Mouse (Mus musculus) lung, embryonic 14.5 days (tissue): ENCODE measurements around the gene Tmem120b. TPM values are rescaled to one million over a fixed set of nuclear protein-coding genes. Genes with fewer than 3 reads are reported as not detected.

Source experiments
- ATAC-seq: fragments of 200-750 bp; cut with Nextera tagmentation; 2 replicates; pipeline ENCODE4 v1.8.0; 2017; ENCODE audit warnings: mild to moderate bottlenecking, moderate TSS enrichment, moderate library complexity; ENCODE audit not compliant: insufficient read depth
- DNase-seq: peaks from one replicate; pipeline ENCODE4 v3.0.0-alpha.2; 2015
- H3K27ac ChIP-seq: fragments of 300-500 bp; sonication (generic); 2 replicates; pipeline ENCODE4 v1.5.1; 2014; ENCODE audit warnings: low read depth, mild to moderate bottlenecking, moderate library complexity
- H3K27me3 ChIP-seq: fragments of 300-500 bp; sonication (generic); 2 replicates; pipeline ENCODE4 v1.6.1; 2014; ENCODE audit warnings: low read length, control low read depth; ENCODE audit not compliant: insufficient read depth
- H3K36me3 ChIP-seq: fragments of 300-500 bp; sonication (generic); 2 replicates; pipeline ENCODE4 v1.6.1; 2014; ENCODE audit warnings: control low read depth; ENCODE audit not compliant: insufficient read depth
- H3K4me1 ChIP-seq: fragments of 300-500 bp; sonication (generic); 2 replicates; pipeline ENCODE4 v1.6.1; 2014; ENCODE audit warnings: antibody characterized with exemption, control low read depth; ENCODE audit not compliant: insufficient read depth
- H3K4me2 ChIP-seq: fragments of 300-500 bp; sonication (generic); 2 replicates; pipeline ENCODE4 v1.6.1; 2014; ENCODE audit warnings: mild to moderate bottlenecking
- H3K4me3 ChIP-seq: fragments of 300-500 bp; sonication (generic); 2 replicates; pipeline ENCODE4 v1.5.1; 2014; ENCODE audit warnings: low read depth, low read length
- H3K9ac ChIP-seq: fragments of 300-500 bp; sonication (generic); 2 replicates; pipeline ENCODE4 v1.6.1; 2014
- H3K9me3 ChIP-seq: fragments of 300-500 bp; sonication (generic); 2 replicates; pipeline ENCODE4 v1.6.1; 2016; ENCODE audit warnings: low read depth, low read length, control low read depth
- CTCF ChIP-seq: IDR thresholded peaks from 2 replicates; pipeline ENCODE4 v1.5.1; 2016; ENCODE audit warnings: antibody characterized with exemption, low read depth
- WGBS: fragments of 180-500 bp; shearing (Covaris S2); extraction: QIAGEN DNeasy Blood & Tissue Kit; methylation state at CpG from one replicate; pipeline ENCODE4 v1.1.7; 2014; 5-methylcytosine and 5-hydroxymethylcytosine counted together
- polyA plus RNA-seq: library from polyadenylated mRNA; unstranded; fragments of >200 nt; fragmentation: Nextera tagmentation; extraction: Ambion mirVana; gene quantifications from 2 replicates; pipeline ENCODE4 v1.2.1, GENCODE M21; 2014

Gene Tmem120b
- polyA plus RNA-seq, 1 experiment from 2014 or later, result 10.0 TPM

DNA sequence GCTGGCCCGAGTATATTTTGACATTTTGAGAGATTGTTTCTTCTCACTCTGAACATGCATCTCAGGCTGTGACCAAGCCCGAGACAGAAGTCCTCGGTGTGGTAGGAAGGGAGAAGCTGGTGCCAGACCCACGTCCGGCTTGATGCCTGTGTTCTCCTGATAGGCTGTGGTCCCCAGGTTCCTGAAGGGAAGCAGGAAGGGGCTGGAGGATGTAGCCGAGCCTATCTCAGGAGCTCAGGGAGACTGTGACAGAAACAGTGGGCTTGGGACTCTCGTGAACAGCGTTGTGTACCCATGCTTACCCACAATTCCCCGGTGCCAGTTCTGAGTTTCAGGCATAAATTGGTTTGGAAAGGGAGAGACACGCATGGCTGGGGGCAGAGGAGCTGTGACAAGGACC is 50.6 kb downstream of the Tmem120b start:
- Histone ChIP-seq H3K4me2 (no peak overlapping the region), H3K9ac (no peak overlapping the region), H3K9me3 (no peaks in the 10 kb centered on the region), H3K27ac (no peak overlapping the region), H3K27me3 (no peaks in the 10 kb centered on the region), H3K4me1 (no peaks in the 10 kb centered on the region), H3K4me3 (no peak overlapping the region), H3K36me3 (no peaks in the 10 kb centered on the region)
- ATAC-seq, result no peak
- no peak for DNase-seq
- no peak for TF ChIP-seq CTCF
- WGBS, result 69% methylated on average over 10 of the region's 10 CpGs

DNA sequence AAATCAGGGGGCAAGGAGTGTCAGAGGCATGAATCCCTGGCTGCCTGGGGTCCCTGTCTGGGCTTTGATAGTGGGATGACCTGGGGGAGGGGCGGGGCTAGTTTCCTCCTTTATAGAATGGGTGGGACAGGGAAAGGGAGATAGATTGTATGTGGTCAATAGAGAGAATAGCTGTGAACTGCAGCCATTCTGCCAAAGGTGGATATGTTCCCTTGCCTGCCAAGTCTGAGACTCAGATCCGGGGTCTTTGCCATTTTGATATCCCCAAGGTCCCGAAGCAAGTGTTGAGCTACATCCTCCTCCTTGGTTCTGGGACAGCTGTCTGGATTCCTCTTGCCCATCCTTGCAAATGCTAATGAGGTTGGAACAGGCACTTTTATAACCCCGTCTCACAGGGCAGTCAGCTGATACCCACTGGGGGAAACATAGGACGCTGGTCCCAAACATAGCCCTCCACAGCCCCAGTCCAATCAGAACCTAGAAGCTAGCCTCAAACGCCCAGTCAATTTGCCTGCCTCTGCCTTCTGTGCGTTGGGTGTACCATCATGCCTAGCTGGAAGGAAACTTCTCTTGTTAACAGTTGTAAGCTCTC is 52.5 kb downstream of the Tmem120b start:
- no peak for ATAC-seq
- H3K4me2 ChIP-seq, result no peak overlapping the region
- H3K9me3 ChIP-seq, result no peaks in the 10 kb centered on the region
- no peak overlapping the region for H3K27ac ChIP-seq
- no peaks in the 10 kb centered on the region for H3K4me1 ChIP-seq
- H3K4me3 ChIP-seq, result no peak overlapping the region
- H3K36me3 ChIP-seq, result peaks cover 2% of the 10 kb centered on the region; the same call in 1 of the 2 replicates
- DNase-seq, result no peak
- 73% methylated on average over 7 of the region's 7 CpGs for WGBS
- TF ChIP-seq CTCF, result no peak
- no peaks in the 10 kb centered on the region for H3K27me3 ChIP-seq
- H3K9ac ChIP-seq, result no peak overlapping the region

DNA sequence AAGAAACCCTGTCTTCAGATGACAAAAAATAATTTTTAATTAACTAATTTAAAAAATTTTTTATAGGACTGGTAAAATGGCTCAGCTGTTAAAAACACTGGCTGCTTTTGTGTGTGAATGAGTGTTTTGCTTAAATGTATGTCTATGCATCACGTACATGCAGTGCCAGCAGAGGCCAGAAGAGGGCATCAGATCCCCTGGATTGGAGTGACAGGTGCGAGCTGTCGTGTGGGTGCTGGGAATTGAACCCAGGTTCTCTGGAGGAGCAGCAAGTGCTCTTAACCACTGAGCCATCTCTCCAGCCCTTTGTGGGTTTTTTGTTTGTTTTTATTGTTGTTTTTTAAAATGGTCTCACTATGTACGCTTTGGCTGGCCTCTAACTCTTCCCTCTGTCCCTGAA is 54.0 kb downstream of the Tmem120b start:
- WGBS, result 88% methylated on average over 4 of the region's 4 CpGs
- no peaks in the 10 kb centered on the region for H3K9me3 ChIP-seq
- H3K27me3 ChIP-seq, result no peaks in the 10 kb centered on the region
- H3K4me3 ChIP-seq, result no peak overlapping the region
- no peak overlapping the region for H3K4me2 ChIP-seq
- peaks cover 16% of the 10 kb centered on the region; the same call in 1 of the 2 replicates for H3K36me3 ChIP-seq
- no peaks in the 10 kb centered on the region for H3K4me1 ChIP-seq
- ATAC-seq (no peak), DNase-seq (peak; percentile 28)
- no peak overlapping the region for H3K9ac ChIP-seq
- no peak overlapping the region for H3K27ac ChIP-seq
- TF ChIP-seq CTCF, result peak; percentile 56

DNA sequence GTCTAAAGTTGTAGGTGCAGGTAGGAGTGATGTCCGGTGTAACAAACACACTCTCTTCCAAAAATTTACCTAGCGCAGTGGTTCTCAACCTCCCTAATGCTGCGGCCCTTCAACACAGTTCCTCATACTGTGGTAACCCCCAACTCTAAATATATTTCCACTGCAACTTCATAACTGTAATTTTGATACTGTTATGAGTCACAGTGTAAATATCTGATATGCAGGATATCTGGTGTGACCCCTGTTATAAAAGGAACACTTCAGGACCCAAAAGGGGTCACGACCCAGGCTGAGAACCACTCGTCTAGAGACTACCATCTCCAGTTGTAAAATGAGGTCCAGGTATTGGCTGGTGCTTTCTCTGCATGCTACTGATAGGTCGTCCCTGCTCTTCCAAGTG is 56.9 kb downstream of the Tmem120b start:
- 72% methylated on average over 6 of the region's 6 CpGs for WGBS
- Histone ChIP-seq H3K9me3 (no peaks in the 10 kb centered on the region), H3K36me3 (peaks cover 23% of the 10 kb centered on the region; the same call in 1 of the 2 replicates), H3K9ac (no peak overlapping the region), H3K4me1 (no peaks in the 10 kb centered on the region), H3K4me3 (no peak overlapping the region), H3K4me2 (no peak overlapping the region), H3K27me3 (no peaks in the 10 kb centered on the region), H3K27ac (no peak overlapping the region)
- no peak for DNase-seq
- TF ChIP-seq CTCF, result no peak
- ATAC-seq, result no peak

GRCm38 (mm10) chr5:123125638-123126406 is 57.6 kb downstream of the Tmem120b start:
- no peak for TF ChIP-seq CTCF
- Histone ChIP-seq H3K27ac (no peak overlapping the region), H3K9ac (no peak overlapping the region), H3K4me1 (no peaks in the 10 kb centered on the region), H3K9me3 (no peaks in the 10 kb centered on the region), H3K4me2 (no peak overlapping the region), H3K36me3 (peaks cover 23% of the 10 kb centered on the region; the same call in 1 of the 2 replicates), H3K27me3 (no peaks in the 10 kb centered on the region), H3K4me3 (no peak overlapping the region)
- no peak for ATAC-seq
- WGBS, result 74% methylated on average over 18 of the region's 18 CpGs
- DNase-seq, result no peak

- WGBS, result 66% methylated on average over 6 of the region's 6 CpGs
- DNase-seq, result no peak
Measured at GRCm38 (mm10) chr5:123127031-123127430, 58.8 kb downstream of the Tmem120b start.

DNA sequence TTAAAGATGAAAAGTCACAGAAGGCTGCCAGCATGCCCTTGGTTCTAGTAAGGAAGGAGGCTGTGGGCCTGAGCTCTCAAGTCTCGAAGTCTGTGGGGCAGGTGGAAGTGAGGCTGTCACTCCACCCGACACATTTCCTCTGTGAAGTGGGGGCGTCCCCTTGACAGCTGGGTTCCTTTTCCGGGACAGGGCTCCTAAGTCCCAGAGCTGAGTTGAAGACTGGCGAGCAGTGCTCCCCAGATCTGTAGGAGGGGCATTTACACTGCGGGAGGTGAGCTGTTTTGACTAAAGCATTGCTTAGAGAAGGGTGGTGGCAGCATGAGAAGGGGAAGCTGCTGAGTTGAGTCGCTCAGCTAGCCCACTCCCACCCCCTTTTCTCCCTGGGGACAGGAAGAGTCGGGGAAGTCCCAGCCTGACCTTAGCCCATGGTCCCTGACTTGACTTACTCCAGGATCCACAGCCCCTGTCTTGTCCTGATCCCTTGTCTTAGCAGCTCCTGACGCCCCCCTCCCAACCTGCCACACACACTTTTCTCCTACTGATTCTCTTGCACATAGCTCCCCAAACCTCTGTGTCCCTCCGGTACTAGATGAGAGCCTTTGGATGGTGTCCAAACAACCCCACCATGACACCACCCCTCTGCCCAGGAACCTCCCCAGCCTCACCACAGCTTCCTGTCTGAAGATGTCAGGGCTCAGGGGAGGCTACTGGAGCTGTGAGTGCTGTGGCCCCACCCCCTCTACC is 60.4 kb downstream of the Tmem120b start:
- no peaks in the 10 kb centered on the region for H3K9me3 ChIP-seq
- peaks cover 4% of the 10 kb centered on the region for H3K4me1 ChIP-seq
- H3K36me3 ChIP-seq, result peaks cover 23% of the 10 kb centered on the region; the same call in 1 of the 2 replicates
- no peak overlapping the region for H3K9ac ChIP-seq
- TF ChIP-seq CTCF, result no peak
- DNase-seq (no peak), ATAC-seq (no peak)
- no peak overlapping the region for H3K4me3 ChIP-seq
- 0 out of 2 replicates have a peak overlapping the region, but pooled peaks have one; percentile 5 for H3K4me2 ChIP-seq
- no peaks in the 10 kb centered on the region for H3K27me3 ChIP-seq
- H3K27ac ChIP-seq, result no peak overlapping the region
- 43% methylated on average over 10 of the region's 10 CpGs for WGBS

More at GRCm38 (mm10) chr5:123127031-123127430, 58.8 kb downstream of the Tmem120b start:
- H3K4me1 ChIP-seq, result no peaks in the 10 kb centered on the region
- TF ChIP-seq CTCF, result no peak
- no peaks in the 10 kb centered on the region for H3K27me3 ChIP-seq
- no peak overlapping the region for H3K9ac ChIP-seq
- no peak overlapping the region for H3K4me2 ChIP-seq
- H3K27ac ChIP-seq, result no peak overlapping the region
- no peaks in the 10 kb centered on the region for H3K9me3 ChIP-seq
- ATAC-seq, result no peak
- H3K4me3 ChIP-seq, result no peak overlapping the region
- peaks cover 23% of the 10 kb centered on the region; the same call in 1 of the 2 replicates for H3K36me3 ChIP-seq
